Mouse (Mus musculus) C2C12 (cell line): ENCODE data around the gene Wapl.

Experiments
- CTCF ChIP-seq: IDR thresholded peaks from one replicate; pipeline ENCODE4 v1.5.1; 2011; ENCODE audit not compliant: control insufficient read depth, insufficient read depth, insufficient read length
- MYOD1 ChIP-seq: IDR thresholded peaks from one replicate; pipeline ENCODE4 v1.6.1; 2011; ENCODE audit warnings: low read depth; ENCODE audit not compliant: control insufficient read depth, insufficient read length

GRCm38 (mm10) chr14:34673395-34674228, at the start of gene Wapl:
- no peak for TF ChIP-seq MYOD1
- TF ChIP-seq CTCF: no peak
